Mouse (Mus musculus): ENCODE data around the gene Napsa. TPM values are rescaled to one million over a fixed set of nuclear protein-coding genes. Genes with fewer than 3 reads are reported as not detected.

The Napsa gene
- polyA plus RNA-seq, 1 experiment from 2014 or later: 832 TPM

DNA sequence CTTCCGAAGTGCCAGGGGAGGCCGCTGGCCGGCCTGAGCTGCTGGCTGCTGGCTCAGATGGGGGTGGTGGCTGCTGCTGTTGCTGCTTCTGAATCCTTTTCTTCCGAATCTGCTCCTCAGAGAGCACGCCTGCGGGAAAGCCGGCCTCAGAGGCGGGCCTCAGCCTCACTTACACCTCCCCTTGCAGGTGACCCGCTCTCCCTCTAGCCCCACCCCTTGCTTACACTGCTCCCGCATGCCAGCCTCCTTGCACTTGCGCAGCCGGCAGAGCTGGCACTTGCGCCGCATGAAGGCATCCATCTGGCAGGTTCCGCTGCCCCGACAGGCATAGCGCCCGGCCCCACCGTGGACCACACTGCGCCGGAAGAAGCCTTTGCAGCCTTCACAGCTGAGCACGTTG lies 20.4 kb upstream of the Napsa start:
- H3K9ac ChIP-seq (replicated peaks; ENCODE audit: low read depth): no peak overlapping the region
- H3K36me3 ChIP-seq (ENCODE audit: insufficient read depth, low read length): peaks cover 17% of the 10 kb centered on the region
- DNase-seq (ENCODE audit: low spot score) (no peak), ATAC-seq (no peak)
- WGBS: 82% methylated on average over 22 of the region's 22 CpGs
- H3K4me3 ChIP-seq (ENCODE audit: low read depth, low read length): no peak overlapping the region
- no peaks in the 10 kb centered on the region for H3K9me3 ChIP-seq (ENCODE audit: low read length)
- TF ChIP-seq EP300 (IDR thresholded peaks at IDR 0.05) (no peak), CTCF (IDR thresholded peaks at IDR 0.05) (no peak)
- no peaks in the 10 kb centered on the region for H3K27me3 ChIP-seq (replicated peaks; ENCODE audit: insufficient read depth, low read length)
- H3K4me2 ChIP-seq (replicated peaks; ENCODE audit: low read depth, low read length): no peak overlapping the region
- H3K27ac ChIP-seq (ENCODE audit: low read length): no peak overlapping the region
- H3K4me1 ChIP-seq (ENCODE audit: insufficient read depth, low read depth, low read length): peaks cover 7% of the 10 kb centered on the region; the same call in 1 of the 2 replicates

DNA sequence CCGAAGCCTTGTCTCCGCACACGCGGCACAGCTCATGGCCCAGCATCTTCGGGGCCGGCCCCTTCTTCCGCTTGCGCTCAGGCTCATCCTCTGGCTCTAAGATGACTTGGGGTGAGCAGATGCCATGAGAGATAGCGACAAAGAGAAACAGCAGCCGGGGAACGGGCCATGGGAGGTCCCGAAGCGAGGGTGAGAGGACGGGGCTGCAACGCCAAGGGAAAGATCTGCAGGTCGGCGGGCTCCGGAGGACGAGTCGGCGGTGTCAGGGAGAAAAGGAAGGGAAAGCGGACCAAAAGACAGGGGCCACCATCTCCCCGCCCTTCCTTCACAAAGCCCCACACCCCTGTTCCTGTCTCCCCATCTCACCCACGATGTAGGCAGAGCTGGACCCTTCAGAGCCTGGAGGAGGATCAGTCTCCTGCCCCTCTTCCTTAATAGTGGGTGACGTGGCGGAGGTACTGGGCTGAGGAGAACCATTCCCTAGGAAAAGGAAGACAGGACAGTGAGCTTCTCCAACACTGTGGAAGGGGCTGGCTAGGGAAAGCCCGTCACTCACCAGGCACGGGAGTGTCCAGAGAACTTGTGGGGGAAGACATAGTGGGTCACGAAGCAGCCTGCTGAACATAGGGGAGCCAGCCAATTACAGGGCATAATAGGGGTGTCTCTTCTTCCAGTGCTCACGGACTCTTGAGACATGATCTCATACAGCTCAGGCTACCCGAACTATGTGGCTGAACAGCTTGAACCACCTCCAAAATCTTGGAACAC lies 19.9 kb upstream of the Napsa start:
- TF ChIP-seq EP300 (IDR thresholded peaks at IDR 0.05) (no peak), CTCF (IDR thresholded peaks at IDR 0.05) (no peak)
- Histone ChIP-seq H3K9me3 (ENCODE audit: low read length) (no peaks in the 10 kb centered on the region), H3K4me2 (replicated peaks; ENCODE audit: low read depth, low read length) (peak overlapping the region; percentile 70; the same call in 1 of the 2 replicates), H3K9ac (replicated peaks; ENCODE audit: low read depth) (no peak overlapping the region), H3K4me1 (ENCODE audit: insufficient read depth, low read depth, low read length) (peaks cover 7% of the 10 kb centered on the region; the same call in 1 of the 2 replicates), H3K36me3 (ENCODE audit: insufficient read depth, low read length) (peaks cover 17% of the 10 kb centered on the region), H3K27me3 (replicated peaks; ENCODE audit: insufficient read depth, low read length) (no peaks in the 10 kb centered on the region), H3K27ac (ENCODE audit: low read length) (no peak overlapping the region), H3K4me3 (ENCODE audit: low read depth, low read length) (no peak overlapping the region)
- DNase-seq (ENCODE audit: low spot score) (no peak), ATAC-seq (no peak)
- 82% methylated on average over 28 of the region's 31 CpGs for WGBS

DNA sequence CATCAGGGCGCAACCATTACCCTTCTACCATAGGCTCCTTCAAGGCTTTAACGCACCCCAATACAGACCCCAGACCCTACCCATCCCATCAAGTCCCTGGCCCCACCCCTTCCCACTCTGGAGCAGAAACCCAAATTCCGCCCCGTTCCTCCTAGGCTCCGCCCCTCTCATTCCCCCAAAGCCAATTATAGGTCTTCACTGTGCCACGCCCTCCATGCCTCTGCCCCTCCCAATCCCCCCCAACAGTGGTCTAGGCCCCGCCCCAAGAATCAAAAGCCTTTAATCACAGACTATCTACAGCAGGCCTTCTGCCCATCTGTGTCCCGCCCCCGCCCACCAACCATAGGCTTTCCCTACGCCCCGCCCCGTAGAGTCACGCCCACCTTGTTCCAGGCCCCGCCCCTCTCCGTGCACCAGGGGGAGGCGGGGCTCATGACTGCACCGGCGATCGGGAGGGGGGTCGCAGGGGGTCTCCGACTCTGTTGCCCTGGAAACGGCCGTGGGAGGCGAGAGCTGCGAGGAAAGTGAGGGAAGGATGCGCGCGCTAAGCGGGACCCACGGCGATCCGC lies 18.9 kb upstream of the Napsa start:
- TF ChIP-seq EP300 (IDR thresholded peaks at IDR 0.05) (no peak), CTCF (IDR thresholded peaks at IDR 0.05) (no peak)
- peak; percentile 79 for ATAC-seq
- Histone ChIP-seq H3K9me3 (ENCODE audit: low read length) (no peaks in the 10 kb centered on the region), H3K4me2 (replicated peaks; ENCODE audit: low read depth, low read length) (peak overlapping the region; percentile 70), H3K9ac (replicated peaks; ENCODE audit: low read depth) (peak overlapping the region; percentile 92), H3K36me3 (ENCODE audit: insufficient read depth, low read length) (peaks cover 17% of the 10 kb centered on the region), H3K4me3 (ENCODE audit: low read depth, low read length) (peak overlapping the region; percentile 98), H3K27ac (ENCODE audit: low read length) (peak overlapping the region; percentile 100), H3K27me3 (replicated peaks; ENCODE audit: insufficient read depth, low read length) (no peaks in the 10 kb centered on the region), H3K4me1 (ENCODE audit: insufficient read depth, low read depth, low read length) (peaks cover 7% of the 10 kb centered on the region; the same call in 1 of the 2 replicates)
- peak; percentile 93 for DNase-seq (ENCODE audit: low spot score)
- 3% methylated on average over 31 of the region's 32 CpGs for WGBS

DNA sequence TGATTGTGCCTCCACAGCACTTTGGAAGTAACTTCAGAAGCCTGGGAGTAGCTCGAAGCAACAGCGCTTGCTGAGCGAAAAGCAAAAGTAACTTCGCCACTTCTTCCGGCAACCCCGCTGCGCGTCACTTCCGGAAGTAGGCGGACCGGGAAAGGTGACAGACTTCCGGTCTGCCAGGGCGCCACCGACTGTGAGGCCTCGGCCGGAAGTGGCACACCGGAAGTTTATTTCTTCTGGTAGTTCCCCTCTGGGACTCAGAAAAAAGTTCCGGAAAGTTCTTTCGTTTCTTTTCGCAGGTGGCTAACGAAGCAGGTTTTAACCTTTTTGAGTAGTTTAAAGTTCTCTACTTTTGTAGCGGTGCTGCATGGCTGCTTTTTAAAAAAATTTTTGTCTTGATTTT lies 18.4 kb upstream of the Napsa start, which contains the start of gene Nr1h2:
Nr1h2 (minus strand) TSS at position 126 of the 400 bp plus-strand sequence.
- peak within 1 kb of the TSS; percentile 92 for H3K9ac ChIP-seq (replicated peaks; ENCODE audit: low read depth)
- H3K36me3 ChIP-seq (ENCODE audit: insufficient read depth, low read length): peaks cover 17% of the 10 kb centered on the region
- no peaks in the 10 kb centered on the region for H3K9me3 ChIP-seq (ENCODE audit: low read length)
- peak within 1 kb of the TSS; percentile 70 for H3K4me2 ChIP-seq (replicated peaks; ENCODE audit: low read depth, low read length)
- peak; percentile 93 for ATAC-seq
- H3K27ac ChIP-seq (ENCODE audit: low read length): peak within 1 kb of the TSS; percentile 100
- WGBS: 0% methylated on average over 22 of the region's 22 CpGs
- peak; percentile 99 for DNase-seq (ENCODE audit: low spot score)
- no peaks in the 10 kb centered on the region for H3K27me3 ChIP-seq (replicated peaks; ENCODE audit: insufficient read depth, low read length)
- H3K4me3 ChIP-seq (ENCODE audit: low read depth, low read length): peak within 1 kb of the TSS; percentile 98
- TF ChIP-seq EP300 (IDR thresholded peaks at IDR 0.05) (peak; percentile 83), CTCF (IDR thresholded peaks at IDR 0.05) (no peak)
- H3K4me1 ChIP-seq (ENCODE audit: insufficient read depth, low read depth, low read length): peaks cover 7% of the 10 kb centered on the region; the same call in 1 of the 2 replicates

DNA sequence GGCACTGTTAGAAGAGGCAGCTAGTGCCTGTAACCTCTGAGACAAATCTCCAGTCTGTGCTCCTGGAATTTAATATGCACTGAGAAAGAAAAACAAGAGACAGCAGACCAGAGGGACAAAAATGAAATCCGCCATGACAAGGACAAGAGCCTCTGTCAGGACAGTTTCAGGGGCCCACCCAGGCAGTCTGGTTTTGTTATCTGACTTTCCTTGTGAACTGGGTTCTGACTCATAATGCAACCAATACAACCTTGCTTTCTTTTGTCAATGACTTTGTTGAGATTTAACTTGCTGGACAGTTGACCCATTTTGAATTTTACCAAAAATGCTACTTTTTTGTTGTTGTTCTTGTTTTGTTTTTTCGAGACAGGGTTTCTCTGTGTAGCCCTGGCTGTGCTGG lies 14.6 kb upstream of the Napsa start:
- 59% methylated on average over 2 of the region's 2 CpGs for WGBS
- peaks cover 6% of the 10 kb centered on the region; the same call in 1 of the 2 replicates for H3K4me1 ChIP-seq (ENCODE audit: insufficient read depth, low read depth, low read length)
- no peaks in the 10 kb centered on the region for H3K36me3 ChIP-seq (ENCODE audit: insufficient read depth, low read length)

More for the DNA sequence above, 14.6 kb upstream of the Napsa start:
- no peaks in the 10 kb centered on the region for H3K27me3 ChIP-seq (replicated peaks; ENCODE audit: insufficient read depth, low read length)
- H3K4me3 ChIP-seq (ENCODE audit: low read depth, low read length): no peak overlapping the region
- H3K9ac ChIP-seq (replicated peaks; ENCODE audit: low read depth): no peak overlapping the region
- TF ChIP-seq EP300 (IDR thresholded peaks at IDR 0.05) (no peak), CTCF (IDR thresholded peaks at IDR 0.05) (no peak)
- no peak overlapping the region for H3K4me2 ChIP-seq (replicated peaks; ENCODE audit: low read depth, low read length)
- DNase-seq (ENCODE audit: low spot score): no peak
- no peaks in the 10 kb centered on the region for H3K9me3 ChIP-seq (ENCODE audit: low read length)
- no peak for ATAC-seq
- H3K27ac ChIP-seq (ENCODE audit: low read length): no peak overlapping the region

All from lung, postnatal 0 days (tissue).